Mouse (Mus musculus) liver, embryonic 14.5 days (tissue): ENCODE data around the gene Col6a6. TPM values are rescaled to one million over a fixed set of nuclear protein-coding genes. Genes with fewer than 3 reads are reported as not detected.

Source experiments
- ATAC-seq: fragments of 200-750 bp; cut with Nextera tagmentation; 2 replicates; pipeline ENCODE4 v1.8.0; 2017; ENCODE audit warnings: moderate number of reproducible peaks, mild to moderate bottlenecking, moderate library complexity; ENCODE audit not compliant: insufficient read depth
- DNase-seq, 3 experiments: peaks; one replicate each; pipeline ENCODE4 v3.0.0-alpha.2; 2012 to 2013; ENCODE audit warnings: low read depth in 3 of 3, low spot score in 3 of 3
- H3K27ac ChIP-seq: fragments of 300-500 bp; sonication (generic); 2 replicates; pipeline ENCODE4 v1.5.1; 2014; ENCODE audit warnings: moderate library complexity, mild to moderate bottlenecking, control low read depth, inconsistent platforms
- H3K27me3 ChIP-seq: fragments of 300-500 bp; sonication (generic); 2 replicates; pipeline ENCODE4 v1.6.1; 2014; ENCODE audit warnings: mild to moderate bottlenecking, low read length, moderate library complexity; ENCODE audit not compliant: control insufficient read depth, insufficient read depth
- H3K36me3 ChIP-seq: fragments of 300-500 bp; sonication (generic); replicated peaks from 2 replicates; pipeline ENCODE4 v1.6.1; 2014; ENCODE audit warnings: low read depth; ENCODE audit not compliant: control insufficient read depth, insufficient read depth
- H3K4me1 ChIP-seq, 2 experiments: fragments of 200-500 bp in 1 of 2; fragments of 300-500 bp in 1 of 2; sonication (generic) in 1 of 2; replicated peaks; 2 replicates each; pipeline ENCODE4 v1.6.1; 2012 to 2014; ENCODE audit warnings: antibody characterized with exemption in 1 of 2, inconsistent platforms in 1 of 2, low read length in 1 of 2; ENCODE audit not compliant: control insufficient read depth in 2 of 2, insufficient read depth in 2 of 2
- H3K4me2 ChIP-seq: fragments of 300-500 bp; sonication (generic); 2 replicates; pipeline ENCODE4 v1.6.1; 2014; ENCODE audit warnings: low read depth, mild to moderate bottlenecking, control low read depth, moderate library complexity
- H3K4me3 ChIP-seq, 2 experiments: fragments of 200-500 bp in 1 of 2; fragments of 300-500 bp in 1 of 2; sonication (generic) in 1 of 2; 2 replicates each; pipeline ENCODE4 v1.5.1; 2012 to 2014; ENCODE audit warnings: low read depth in 2 of 2, low read length in 2 of 2, mild to moderate bottlenecking in 2 of 2, control low read depth in 1 of 2, inconsistent platforms in 1 of 2, moderate library complexity in 1 of 2; ENCODE audit not compliant: insufficient read depth in 1 of 2
- H3K9ac ChIP-seq: fragments of 300-500 bp; sonication (generic); replicated peaks from 2 replicates; pipeline ENCODE4 v1.6.1; 2014; ENCODE audit warnings: mild to moderate bottlenecking, control low read depth, moderate library complexity
- H3K9me3 ChIP-seq: fragments of 300-500 bp; sonication (generic); 2 replicates; pipeline ENCODE4 v1.6.1; 2016; ENCODE audit warnings: low read length, mixed read lengths; ENCODE audit not compliant: control insufficient read depth
- CTCF ChIP-seq: IDR thresholded peaks from 2 replicates; pipeline ENCODE4 v1.5.1; 2016; ENCODE audit warnings: antibody characterized with exemption, low read depth, control low read depth
- EP300 ChIP-seq: IDR thresholded peaks from 2 replicates; pipeline ENCODE4 v1.6.1; 2016; ENCODE audit warnings: antibody characterized with exemption, low read depth
- WGBS: fragments of 180-500 bp; shearing (Covaris S2); extraction: QIAGEN DNeasy Blood & Tissue Kit; methylation state at CpG from one replicate; pipeline ENCODE4 v1.1.7; 2014; ENCODE audit not compliant: insufficient replicate concordance; 5-methylcytosine and 5-hydroxymethylcytosine counted together
- polyA plus RNA-seq, 2 experiments: library from polyadenylated mRNA; depleted of rRNA in 1 of 2; stranded (reverse) in 1 of 2; unstranded in 1 of 2; fragments of >200 nt; fragmentation: Nextera tagmentation in 1 of 2; extraction: Ambion mirVana in 1 of 2; gene quantifications; 2 replicates each; pipeline versions ENCODE4 v1.2.1 to v1.2.3; 2012 to 2014

Gene Col6a6
- polyA plus RNA-seq, 2 experiments = 0.15 to 0.18 TPM

DNA sequence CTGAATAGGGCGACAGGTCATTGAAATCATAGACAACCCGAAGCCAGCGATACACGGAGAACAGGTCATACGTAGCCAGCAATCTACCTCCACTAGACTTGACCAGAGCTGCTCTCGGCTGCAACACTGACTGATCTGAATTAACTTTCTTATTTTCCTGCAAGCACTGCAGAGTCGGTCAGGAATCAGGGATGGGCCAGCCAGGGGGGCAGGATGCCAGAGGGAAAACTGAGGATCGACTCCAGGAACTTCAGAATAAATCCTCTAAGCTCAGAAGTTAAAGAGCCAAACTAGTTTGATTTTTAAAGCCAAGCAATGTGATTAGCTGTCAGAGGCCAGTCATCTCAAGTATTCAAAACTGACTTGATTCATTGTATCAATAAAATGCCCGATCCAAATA is 88.5 kb downstream of the Col6a6 start:
- Histone ChIP-seq H3K9ac (no peak overlapping the region), H3K4me1 (no peaks in the 10 kb centered on the region), H3K36me3 (no peaks in the 10 kb centered on the region), H3K4me2 (no peak overlapping the region), H3K27me3 (no peaks in the 10 kb centered on the region), H3K4me3 (no peak overlapping the region), H3K27ac (no peak overlapping the region), H3K9me3 (no peaks in the 10 kb centered on the region)
- no peak for TF ChIP-seq EP300
- TF ChIP-seq CTCF = no peak
- 75% methylated on average over 9 of the region's 9 CpGs for WGBS
- DNase-seq (no peak), ATAC-seq (no peak)

DNA sequence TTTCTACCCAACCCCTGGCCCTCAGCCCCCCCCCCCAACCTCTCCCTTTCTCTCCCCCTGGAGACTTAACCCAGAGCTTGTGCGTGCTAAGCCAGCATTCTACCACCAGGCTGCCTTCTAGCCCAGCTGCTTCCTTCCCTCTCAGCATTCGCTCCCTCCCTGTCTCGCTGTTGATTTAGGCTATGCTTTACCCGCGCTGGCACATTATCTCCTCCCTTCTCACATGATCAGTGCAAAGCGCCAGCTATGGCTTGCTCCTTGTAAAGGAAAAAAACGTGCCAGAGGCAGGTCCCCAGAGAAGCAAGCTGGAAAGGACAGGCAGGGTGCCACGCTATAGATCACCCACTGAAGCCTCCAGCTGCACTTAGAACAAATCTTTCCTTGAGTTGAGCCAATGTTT is 90.5 kb downstream of the Col6a6 start:
- Histone ChIP-seq H3K4me2 (no peak overlapping the region), H3K4me3 (no peak overlapping the region), H3K4me1 (no peaks in the 10 kb centered on the region), H3K27ac (no peak overlapping the region), H3K9ac (no peak overlapping the region), H3K36me3 (no peaks in the 10 kb centered on the region), H3K9me3 (no peaks in the 10 kb centered on the region), H3K27me3 (no peaks in the 10 kb centered on the region)
- no peak for ATAC-seq
- TF ChIP-seq EP300 (no peak), CTCF (no peak)
- DNase-seq = no peak
- WGBS = 33% methylated on average over 8 of the region's 8 CpGs

DNA sequence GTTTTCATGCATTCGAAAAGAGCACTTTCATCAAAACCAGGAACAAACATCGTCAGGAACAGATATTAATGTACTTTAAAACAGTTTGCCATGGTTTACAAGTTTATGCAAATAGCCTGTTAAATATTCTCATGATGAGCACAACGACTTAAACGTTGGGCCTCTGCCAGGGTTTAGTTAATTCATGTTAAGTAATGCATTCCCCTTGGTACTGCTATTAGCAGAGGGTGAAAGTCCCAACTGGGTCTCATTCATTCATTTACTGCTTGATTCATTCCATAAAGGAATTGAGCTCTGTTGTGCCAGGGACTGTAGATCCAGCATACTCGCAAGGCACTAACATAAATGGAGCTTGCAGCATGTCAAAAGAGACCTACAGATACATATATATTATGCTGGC is 92.8 kb downstream of the Col6a6 start:
- Histone ChIP-seq H3K36me3 (no peaks in the 10 kb centered on the region), H3K4me2 (no peak overlapping the region), H3K4me1 (no peaks in the 10 kb centered on the region), H3K4me3 (no peak overlapping the region), H3K9ac (no peak overlapping the region), H3K9me3 (no peaks in the 10 kb centered on the region), H3K27me3 (no peaks in the 10 kb centered on the region), H3K27ac (no peak overlapping the region)
- TF ChIP-seq CTCF = no peak
- TF ChIP-seq EP300 = no peak
- 72% methylated on average over 5 of the region's 5 CpGs for WGBS
- DNase-seq (no peak), ATAC-seq (no peak)

DNA sequence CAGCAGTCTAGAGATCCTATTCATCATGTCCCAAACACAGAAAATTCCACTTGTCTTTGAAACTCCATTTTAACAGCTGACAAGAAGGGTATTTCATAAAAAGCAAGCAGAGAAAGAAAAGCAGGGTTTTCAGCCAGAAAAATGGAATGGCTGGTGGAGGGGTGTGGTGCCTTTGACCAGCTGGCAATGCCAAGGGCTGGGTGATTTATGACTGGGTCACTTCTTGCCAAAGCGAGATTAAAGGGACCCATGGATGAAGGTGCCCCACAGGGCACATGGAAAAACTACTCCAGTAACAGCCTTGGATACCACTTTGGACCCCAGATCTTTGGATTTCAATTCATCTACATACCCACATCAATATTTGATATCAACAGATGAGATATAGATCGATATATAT is 93.3 kb downstream of the Col6a6 start:
- H3K27ac ChIP-seq = no peak overlapping the region
- TF ChIP-seq CTCF = no peak
- H3K4me1 ChIP-seq = no peaks in the 10 kb centered on the region
- 64% methylated on average over 2 of the region's 2 CpGs for WGBS
- H3K4me3 ChIP-seq = no peak overlapping the region
- DNase-seq (no peak), ATAC-seq (no peak)
- no peaks in the 10 kb centered on the region for H3K27me3 ChIP-seq
- H3K9ac ChIP-seq = no peak overlapping the region
- no peak overlapping the region for H3K4me2 ChIP-seq
- H3K36me3 ChIP-seq = no peaks in the 10 kb centered on the region
- no peaks in the 10 kb centered on the region for H3K9me3 ChIP-seq

DNA sequence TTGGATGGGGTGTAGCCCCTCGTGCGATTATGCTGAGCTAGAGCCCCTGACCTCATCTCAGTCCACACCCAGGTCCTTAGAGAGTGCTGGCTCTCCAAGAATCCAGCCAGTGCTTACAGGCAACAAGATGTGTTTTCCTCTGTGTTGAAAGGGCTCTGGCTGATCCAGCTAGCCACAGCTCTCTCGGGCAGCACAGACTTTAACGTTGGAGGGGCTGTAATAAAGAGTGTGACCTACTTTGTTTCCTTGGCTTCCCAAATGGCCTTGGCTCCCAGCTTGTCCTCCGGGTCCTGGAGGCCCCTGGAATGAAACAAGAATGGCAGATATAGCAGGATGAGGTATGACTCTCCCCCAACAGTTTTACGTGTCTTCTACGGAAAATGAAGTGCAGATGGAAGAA is 96.0 kb downstream of the Col6a6 start:
- TF ChIP-seq EP300 (no peak), CTCF (no peak)
- Histone ChIP-seq H3K4me3 (no peak overlapping the region), H3K9ac (no peak overlapping the region), H3K27me3 (no peaks in the 10 kb centered on the region), H3K9me3 (no peaks in the 10 kb centered on the region), H3K4me2 (no peak overlapping the region), H3K4me1 (no peaks in the 10 kb centered on the region), H3K36me3 (no peaks in the 10 kb centered on the region), H3K27ac (no peak overlapping the region)
- no peak for DNase-seq
- ATAC-seq = no peak
- WGBS = 54% methylated on average over 7 of the region's 7 CpGs

DNA sequence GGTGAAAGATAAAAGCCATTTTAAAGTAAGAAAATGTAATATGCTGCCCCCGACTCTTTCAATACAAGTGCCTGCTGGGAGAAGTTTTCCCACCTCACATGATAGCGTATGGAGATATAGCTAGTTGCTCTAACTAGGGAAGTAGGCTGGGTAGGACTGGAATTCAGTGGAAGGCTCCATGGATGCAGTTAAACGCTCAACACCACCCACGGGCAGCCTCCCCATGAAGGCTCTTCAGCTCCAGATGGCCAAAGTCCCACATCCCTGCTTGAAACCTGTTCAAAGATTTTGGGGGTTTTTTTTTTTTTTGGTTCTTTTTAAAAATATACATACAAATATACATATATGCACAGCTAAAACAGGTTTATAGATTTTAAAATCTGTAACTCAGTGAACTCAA is 107.5 kb downstream of the Col6a6 start:
- Histone ChIP-seq H3K27me3 (no peaks in the 10 kb centered on the region), H3K9me3 (no peaks in the 10 kb centered on the region), H3K36me3 (no peaks in the 10 kb centered on the region), H3K27ac (no peak overlapping the region), H3K4me1 (no peaks in the 10 kb centered on the region), H3K9ac (no peak overlapping the region), H3K4me2 (no peak overlapping the region), H3K4me3 (no peak overlapping the region)
- ATAC-seq (no peak), DNase-seq (no peak)
- TF ChIP-seq EP300 (no peak), CTCF (no peak)
- 62% methylated on average over 4 of the region's 4 CpGs for WGBS
